Mouse (Mus musculus): Measurements from ENCODE around the gene Boc. TPM values are rescaled to one million over a fixed set of nuclear protein-coding genes. Genes with fewer than 3 reads are reported as not detected.

Boc gene
- polyA plus RNA-seq, 1 experiment from 2014 or later: 12.1 TPM

DNA sequence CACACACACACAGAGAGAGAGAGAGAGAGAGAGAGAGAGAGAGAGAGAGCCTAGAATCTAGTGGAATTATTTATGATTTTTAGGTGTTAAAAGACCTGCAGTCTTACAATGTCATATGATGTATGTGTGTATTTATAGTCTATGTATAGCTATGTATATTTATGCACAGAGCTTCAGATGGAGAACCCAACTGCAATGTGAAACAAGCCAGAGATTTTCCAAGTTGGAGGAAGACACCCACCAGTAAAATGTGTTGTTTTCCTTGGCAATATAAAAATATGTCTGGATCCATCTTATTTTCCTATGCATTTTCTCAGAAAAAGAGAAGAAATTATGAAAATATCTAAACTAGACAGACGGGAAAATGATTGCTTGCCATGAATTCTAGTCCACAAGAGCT is 32.7 kb downstream of the Boc start:
- Histone ChIP-seq H3K4me3 (ENCODE audit: low read length) (no peak overlapping the region), H3K27ac (ENCODE audit: low read depth, low read length) (no peak overlapping the region), H3K9me3 (ENCODE audit: control insufficient read depth, low read length) (no peaks in the 10 kb centered on the region), H3K4me1 (ENCODE audit: control insufficient read depth, insufficient read depth, low read depth, low read length) (peaks cover 32% of the 10 kb centered on the region), H3K27me3 (replicated peaks; ENCODE audit: control insufficient read depth, insufficient read depth, low read length) (no peaks in the 10 kb centered on the region), H3K9ac (ENCODE audit: low read depth, low read length) (no peak overlapping the region), H3K36me3 (ENCODE audit: control insufficient read depth, insufficient read depth, low read length) (no peaks in the 10 kb centered on the region), H3K4me2 (ENCODE audit: low read length) (no peak overlapping the region)
- no peak for ATAC-seq
- WGBS: 74% methylated on average over 1 of the region's 1 CpGs

DNA sequence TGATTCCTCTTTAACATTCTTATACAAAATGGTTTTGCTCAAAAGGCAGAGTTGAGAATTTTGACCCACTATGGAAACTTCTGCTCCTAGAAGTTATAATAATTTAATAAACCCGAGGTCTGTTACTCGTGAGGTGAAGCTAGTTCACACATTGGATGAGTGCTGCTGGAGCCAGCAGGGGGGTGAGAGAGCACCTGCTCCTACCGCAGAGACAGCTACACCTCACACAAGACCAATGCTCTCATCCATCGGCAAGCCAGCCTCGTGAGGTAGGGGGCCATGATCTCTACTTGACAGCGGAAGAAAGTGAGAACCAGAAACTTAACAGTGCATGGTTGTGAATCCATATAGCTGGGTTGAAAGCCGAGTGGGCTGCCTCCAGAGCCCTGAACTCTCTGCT is 35.1 kb downstream of the Boc start:
- no peaks in the 10 kb centered on the region for H3K9me3 ChIP-seq (ENCODE audit: control insufficient read depth, low read length)
- H3K36me3 ChIP-seq (ENCODE audit: control insufficient read depth, insufficient read depth, low read length): peaks cover 3% of the 10 kb centered on the region; the same call in 1 of the 2 replicates
- no peak overlapping the region for H3K27ac ChIP-seq (ENCODE audit: low read depth, low read length)
- no peaks in the 10 kb centered on the region for H3K27me3 ChIP-seq (replicated peaks; ENCODE audit: control insufficient read depth, insufficient read depth, low read length)
- H3K4me1 ChIP-seq (ENCODE audit: control insufficient read depth, insufficient read depth, low read depth, low read length): peaks cover 14% of the 10 kb centered on the region
- no peak overlapping the region for H3K9ac ChIP-seq (ENCODE audit: low read depth, low read length)
- no peak overlapping the region for H3K4me3 ChIP-seq (ENCODE audit: low read length)
- no peak overlapping the region for H3K4me2 ChIP-seq (ENCODE audit: low read length)
- WGBS: 62% methylated on average over 7 of the region's 7 CpGs
- no peak for ATAC-seq

DNA sequence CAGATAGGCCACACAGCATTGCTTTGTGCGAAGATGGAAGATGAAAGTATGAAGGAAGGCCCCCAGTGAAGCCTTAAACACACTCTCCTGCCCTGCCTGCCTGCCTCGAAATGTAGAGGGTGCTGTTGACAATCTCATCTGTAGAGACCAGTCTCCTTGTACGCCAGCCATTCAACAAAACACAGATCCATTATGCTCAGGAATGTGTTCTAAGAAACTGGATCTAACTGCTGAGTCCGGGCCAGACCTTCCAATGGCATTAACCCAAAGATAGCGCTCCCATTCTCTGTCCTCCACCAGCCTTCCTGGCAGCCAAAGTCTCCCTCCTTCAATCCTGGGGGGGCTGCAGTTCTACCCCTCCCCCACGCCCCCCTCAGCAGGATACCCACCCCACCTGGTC is 42.2 kb downstream of the Boc start:
- Histone ChIP-seq H3K4me3 (ENCODE audit: low read length) (no peak overlapping the region), H3K36me3 (ENCODE audit: control insufficient read depth, insufficient read depth, low read length) (peaks cover 3% of the 10 kb centered on the region; the same call in 1 of the 2 replicates), H3K9ac (ENCODE audit: low read depth, low read length) (no peak overlapping the region), H3K27ac (ENCODE audit: low read depth, low read length) (no peak overlapping the region), H3K27me3 (replicated peaks; ENCODE audit: control insufficient read depth, insufficient read depth, low read length) (no peaks in the 10 kb centered on the region), H3K4me1 (ENCODE audit: control insufficient read depth, insufficient read depth, low read depth, low read length) (no peaks in the 10 kb centered on the region), H3K9me3 (ENCODE audit: control insufficient read depth, low read length) (no peaks in the 10 kb centered on the region), H3K4me2 (ENCODE audit: low read length) (no peak overlapping the region)
- WGBS: 68% methylated on average over 6 of the region's 6 CpGs
- peak; percentile 67; the same call in 1 of the 2 replicates for ATAC-seq

DNA sequence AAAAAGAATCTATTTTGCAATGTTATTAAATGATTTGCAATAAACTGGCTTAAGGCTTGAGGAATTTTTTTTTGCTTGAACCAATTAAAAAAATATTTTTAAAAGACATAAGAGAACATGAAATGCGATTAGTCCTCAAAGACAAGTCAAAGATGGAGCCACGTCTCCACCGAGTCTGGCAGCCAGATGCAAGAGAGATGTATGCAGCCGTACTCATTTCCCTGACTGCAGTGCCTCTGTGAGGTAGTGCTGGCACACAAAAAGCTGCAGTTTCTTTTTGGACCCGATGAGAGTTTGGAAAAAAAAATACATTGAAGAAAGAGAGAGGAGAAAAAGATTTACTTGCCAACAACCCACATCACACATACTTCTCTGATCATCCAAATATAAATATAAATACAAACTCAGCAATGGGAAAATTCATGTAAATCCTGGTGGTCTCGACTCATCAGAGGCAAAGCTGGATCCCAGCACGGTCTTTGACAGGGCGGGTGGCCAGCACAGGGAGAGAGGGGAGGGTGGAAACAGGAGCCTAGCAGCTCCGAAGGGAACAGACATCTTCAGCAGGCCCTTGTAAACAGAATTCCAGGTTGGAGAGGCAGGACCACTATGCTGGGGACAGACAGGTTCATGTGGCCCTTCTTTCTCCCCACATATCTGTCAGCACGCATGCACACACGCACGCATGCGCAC is 48.0 kb downstream of the Boc start:
- ATAC-seq: no peak; the same call in 1 of the 2 replicates
- Histone ChIP-seq H3K27me3 (replicated peaks; ENCODE audit: control insufficient read depth, insufficient read depth, low read length) (no peaks in the 10 kb centered on the region), H3K9me3 (ENCODE audit: control insufficient read depth, low read length) (no peaks in the 10 kb centered on the region), H3K36me3 (ENCODE audit: control insufficient read depth, insufficient read depth, low read length) (no peaks in the 10 kb centered on the region), H3K4me2 (ENCODE audit: low read length) (no peak overlapping the region), H3K4me1 (ENCODE audit: control insufficient read depth, insufficient read depth, low read depth, low read length) (peaks cover 10% of the 10 kb centered on the region), H3K4me3 (ENCODE audit: low read length) (no peak overlapping the region), H3K27ac (ENCODE audit: low read depth, low read length) (peak overlapping the region; percentile 27), H3K9ac (ENCODE audit: low read depth, low read length) (0 out of 2 replicates have a peak overlapping the region, but pooled peaks have one; percentile 10)
- WGBS: 67% methylated on average over 13 of the region's 13 CpGs

DNA sequence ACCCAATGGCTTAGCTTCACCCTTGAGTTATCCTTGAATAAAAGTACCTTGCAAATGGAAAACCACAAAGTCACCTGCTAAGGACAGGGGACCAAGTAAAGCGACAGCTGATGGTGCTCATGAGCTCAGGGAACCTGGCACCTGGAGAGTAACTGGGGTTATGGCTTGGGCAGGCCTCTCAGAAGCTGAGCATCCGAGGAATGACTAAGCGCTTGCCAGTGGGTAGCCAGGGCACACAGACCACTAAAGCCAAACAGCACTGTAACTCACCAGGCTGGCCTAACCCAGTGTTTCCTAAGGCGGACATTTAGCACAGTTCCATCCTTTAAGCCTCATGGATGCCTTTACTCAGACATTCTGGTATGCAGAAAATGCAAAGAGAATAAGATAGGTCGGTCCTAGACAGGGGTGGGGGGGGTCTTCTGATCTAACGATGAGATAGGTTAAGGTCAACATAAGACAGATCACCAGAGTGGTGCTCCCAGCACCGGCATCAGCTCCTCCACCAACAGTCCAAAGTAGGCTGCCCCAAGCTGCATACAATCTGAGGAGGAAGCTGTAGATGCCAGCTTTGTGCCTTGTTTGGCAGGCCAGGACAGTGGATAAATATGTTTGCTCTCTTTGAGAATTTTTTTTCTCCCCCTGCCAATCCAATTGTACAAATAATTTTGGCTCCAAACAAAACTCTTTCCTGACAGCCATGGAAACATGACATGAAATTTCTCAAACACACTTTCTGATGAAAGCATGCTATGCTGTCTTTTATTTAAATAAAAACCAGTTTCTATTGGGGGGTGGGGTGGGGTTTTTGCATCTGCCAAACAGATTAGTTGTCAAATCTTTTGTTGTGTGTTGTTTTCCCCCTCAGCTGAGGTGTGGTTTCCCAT is 49.0 kb downstream of the Boc start:
- H3K4me2 ChIP-seq (ENCODE audit: low read length): no peak overlapping the region
- H3K27me3 ChIP-seq (replicated peaks; ENCODE audit: control insufficient read depth, insufficient read depth, low read length): no peaks in the 10 kb centered on the region
- 82% methylated on average over 7 of the region's 7 CpGs for WGBS
- H3K9ac ChIP-seq (ENCODE audit: low read depth, low read length): no peak overlapping the region
- no peak for ATAC-seq
- H3K4me3 ChIP-seq (ENCODE audit: low read length): no peak overlapping the region
- H3K9me3 ChIP-seq (ENCODE audit: control insufficient read depth, low read length): no peaks in the 10 kb centered on the region
- no peaks in the 10 kb centered on the region for H3K36me3 ChIP-seq (ENCODE audit: control insufficient read depth, insufficient read depth, low read length)
- H3K27ac ChIP-seq (ENCODE audit: low read depth, low read length): no peak overlapping the region; the same call in 1 of the 2 replicates
- H3K4me1 ChIP-seq (ENCODE audit: control insufficient read depth, insufficient read depth, low read depth, low read length): peaks cover 10% of the 10 kb centered on the region

DNA sequence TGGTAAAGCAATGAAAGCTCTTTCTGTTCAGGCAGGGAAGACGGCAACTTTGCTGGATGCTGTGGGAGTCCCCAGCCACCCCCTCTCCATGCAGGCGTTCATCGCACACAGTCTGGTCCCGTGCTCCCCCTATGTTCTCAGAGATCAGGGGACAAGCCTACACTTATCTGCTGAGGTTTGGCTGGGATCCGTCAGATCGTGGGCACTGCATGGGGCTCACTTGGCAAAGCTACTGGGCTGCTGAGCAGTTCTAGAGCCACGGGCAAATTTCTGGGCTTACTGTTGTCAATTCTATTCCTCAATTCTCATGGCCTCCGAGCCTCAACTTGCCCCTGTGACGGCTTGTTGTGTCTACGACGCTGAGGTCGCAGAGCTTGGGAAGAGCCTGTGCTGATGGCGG is 49.9 kb downstream of the Boc start:
- H3K9ac ChIP-seq (ENCODE audit: low read depth, low read length): no peak overlapping the region
- no peak for ATAC-seq
- peaks cover 10% of the 10 kb centered on the region for H3K4me1 ChIP-seq (ENCODE audit: control insufficient read depth, insufficient read depth, low read depth, low read length)
- no peaks in the 10 kb centered on the region for H3K9me3 ChIP-seq (ENCODE audit: control insufficient read depth, low read length)
- no peaks in the 10 kb centered on the region for H3K27me3 ChIP-seq (replicated peaks; ENCODE audit: control insufficient read depth, insufficient read depth, low read length)
- H3K4me3 ChIP-seq (ENCODE audit: low read length): no peak overlapping the region
- H3K27ac ChIP-seq (ENCODE audit: low read depth, low read length): no peak overlapping the region; the same call in 1 of the 2 replicates
- WGBS: 82% methylated on average over 13 of the region's 13 CpGs
- H3K4me2 ChIP-seq (ENCODE audit: low read length): no peak overlapping the region
- no peaks in the 10 kb centered on the region for H3K36me3 ChIP-seq (ENCODE audit: control insufficient read depth, insufficient read depth, low read length)

DNA sequence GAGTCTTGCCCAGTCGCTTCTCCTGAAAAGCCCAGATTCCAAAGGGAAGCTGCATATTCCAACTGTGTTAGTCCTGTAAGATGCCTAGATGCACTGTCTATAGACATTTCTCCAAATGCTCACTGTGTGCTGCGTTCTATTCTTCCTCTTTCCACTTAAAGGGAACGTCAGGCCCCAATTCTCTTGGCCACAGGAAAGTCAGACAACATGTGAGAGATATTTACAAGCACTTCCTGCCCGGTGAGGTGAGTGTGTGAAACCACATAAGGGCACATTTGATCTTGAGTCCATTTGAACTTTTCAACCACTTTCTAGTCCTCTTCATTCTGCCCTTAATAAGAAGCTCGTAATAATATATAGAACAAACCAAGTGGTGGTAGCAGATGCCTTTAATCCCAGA is 50.7 kb downstream of the Boc start:
- H3K27ac ChIP-seq (ENCODE audit: low read depth, low read length): no peak overlapping the region
- H3K4me3 ChIP-seq (ENCODE audit: low read length): no peak overlapping the region
- no peak for ATAC-seq
- no peak overlapping the region for H3K9ac ChIP-seq (ENCODE audit: low read depth, low read length)
- no peaks in the 10 kb centered on the region for H3K9me3 ChIP-seq (ENCODE audit: control insufficient read depth, low read length)
- H3K36me3 ChIP-seq (ENCODE audit: control insufficient read depth, insufficient read depth, low read length): no peaks in the 10 kb centered on the region
- H3K4me2 ChIP-seq (ENCODE audit: low read length): no peak overlapping the region
- no peaks in the 10 kb centered on the region for H3K27me3 ChIP-seq (replicated peaks; ENCODE audit: control insufficient read depth, insufficient read depth, low read length)
- 88% methylated on average over 5 of the region's 5 CpGs for WGBS
- peaks cover 10% of the 10 kb centered on the region for H3K4me1 ChIP-seq (ENCODE audit: control insufficient read depth, insufficient read depth, low read depth, low read length)

DNA sequence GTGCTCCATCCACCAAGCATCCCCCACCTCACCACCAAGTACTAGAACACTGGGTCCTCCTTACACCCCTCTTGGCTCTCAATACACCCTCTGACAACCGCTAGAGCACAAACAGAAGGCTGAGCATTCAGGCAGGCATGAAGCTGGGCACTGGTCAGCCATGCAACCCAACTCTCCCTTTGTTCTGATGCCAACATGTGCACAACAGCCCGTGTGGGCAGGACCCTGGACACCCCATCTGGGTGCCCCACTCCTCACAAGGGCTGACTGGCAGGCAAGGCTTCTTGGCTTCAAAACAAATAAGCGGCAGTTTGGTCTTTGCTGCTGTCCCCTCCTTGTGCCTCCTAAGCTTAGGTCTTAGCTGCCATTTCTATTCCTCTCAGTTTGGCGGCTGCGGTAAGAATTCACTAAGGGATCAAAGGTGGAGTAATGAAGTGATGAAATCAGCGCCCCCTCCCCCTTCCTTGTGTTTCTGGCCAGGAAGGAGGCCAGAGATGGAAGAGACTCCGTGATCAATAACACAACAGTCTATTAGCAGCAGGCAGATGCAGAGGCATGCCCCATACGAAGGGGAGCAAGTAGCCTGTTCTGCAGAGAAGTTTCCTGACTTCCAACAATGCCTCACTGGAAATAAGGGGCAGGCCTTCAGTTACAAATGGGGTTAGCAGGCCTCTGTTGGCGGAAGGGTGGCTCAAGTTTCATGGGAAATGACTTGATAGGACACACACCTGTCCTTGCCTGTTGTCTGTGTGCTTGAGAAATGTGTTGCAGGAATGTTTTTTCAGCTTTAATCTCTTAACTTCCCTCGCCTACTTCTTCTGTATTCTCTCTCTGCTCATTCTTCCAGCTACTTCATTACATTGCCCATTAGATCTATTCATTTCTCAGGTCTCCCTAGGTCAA is 51.4 kb downstream of the Boc start:
- Histone ChIP-seq H3K4me2 (ENCODE audit: low read length) (no peak overlapping the region), H3K9me3 (ENCODE audit: control insufficient read depth, low read length) (no peaks in the 10 kb centered on the region), H3K36me3 (ENCODE audit: control insufficient read depth, insufficient read depth, low read length) (no peaks in the 10 kb centered on the region), H3K27ac (ENCODE audit: low read depth, low read length) (peak overlapping the region; percentile 40; the same call in 1 of the 2 replicates), H3K4me1 (ENCODE audit: control insufficient read depth, insufficient read depth, low read depth, low read length) (peaks cover 10% of the 10 kb centered on the region), H3K9ac (ENCODE audit: low read depth, low read length) (no peak overlapping the region), H3K27me3 (replicated peaks; ENCODE audit: control insufficient read depth, insufficient read depth, low read length) (no peaks in the 10 kb centered on the region), H3K4me3 (ENCODE audit: low read length) (no peak overlapping the region)
- peak; percentile 83 for ATAC-seq
- WGBS: 59% methylated on average over 10 of the region's 10 CpGs

All from hindbrain, embryonic 16.5 days (tissue).